Mouse (Mus musculus) adipocyte (in vitro differentiated cells): ENCODE results near the gene Gm6465.
"Not testable (repeated sequence)": the region's sequence is repeated elsewhere in the genome, so short reads cannot be mapped to it uniquely, and the experiment has no call there.

Source experiments
- DNase-seq: peaks from one replicate; pipeline ENCODE4 v3.0.0-alpha.2; 2016; ENCODE audit warnings: low spot score

Gm6465 gene

GRCm38 (mm10) chr5:11845239-11845638 lies at the start of gene Gm6465:
TSS of gene Gm6465 (plus strand) at chr5:11845539.
- DNase-seq, result not testable (repeated sequence)

- DNase-seq, result not testable (repeated sequence)
Observed at GRCm38 (mm10) chr5:11845824-11846223, 485 bp downstream of the Gm6465 start.

- not testable (repeated sequence) for DNase-seq
Observed at GRCm38 (mm10) chr5:11857909-11858308, 12.6 kb downstream of the Gm6465 start.
